Mouse (Mus musculus) CD4-positive, CD25-positive, alpha-beta regulatory T cell, adult 4 months (primary cell): ENCODE data around the gene Tmem202. TPM values are rescaled to one million over a fixed set of nuclear protein-coding genes. Genes with fewer than 3 reads are reported as not detected.

Source experiments
- polyA plus RNA-seq, 2 experiments: library from polyadenylated mRNA; unstranded; fragments of 100-300 nt; shearing (Covaris generic); gene quantifications; one replicate each; pipeline ENCODE4 v1.2.1; 2017

The Tmem202 gene
- polyA plus RNA-seq, 2 experiments from 2014 or later, result 0.89 to 1.4 TPM

Other genes starting within 250 kb of the Tmem202 start
- gene Adpgk, start 248.3 kb downstream of the Tmem202 start, polyA plus RNA-seq, result 10 to 100 TPM in 1 of 2 experiments, 1 to 10 TPM in 1; 8.0 to 13.8 TPM
- 10 to 100 TPM; 15.7 to 18.1 TPM for gene Bbs4, start 186.3 kb downstream of the Tmem202 start, polyA plus RNA-seq
- gene Arih1, start 53.2 kb downstream of the Tmem202 start, polyA plus RNA-seq, result 10 to 100 TPM; 29.6 to 30.0 TPM
- 10 to 100 TPM; 37.1 to 56.0 TPM for gene Hexa, start 307 bp downstream of the Tmem202 start, polyA plus RNA-seq
- gene Celf6, start 38.1 kb upstream of the Tmem202 start, polyA plus RNA-seq, result not detected
- gene Parp6, start 77.4 kb upstream of the Tmem202 start, polyA plus RNA-seq, result 10 to 100 TPM; 35.0 to 53.6 TPM
- gene Pkm, start 116.5 kb upstream of the Tmem202 start, polyA plus RNA-seq, result 1,000 to 10,000 TPM in 1 of 2 experiments, 100 to 1,000 TPM in 1; 810 to 1,266 TPM
- not detected for gene Gramd2, start 140.3 kb upstream of the Tmem202 start, polyA plus RNA-seq
- gene Senp8, start 210.9 kb upstream of the Tmem202 start, polyA plus RNA-seq, result 1 to 10 TPM; 6.4 to 7.2 TPM
- gene Myo9a, start 211.0 kb upstream of the Tmem202 start, polyA plus RNA-seq, result 10 to 100 TPM; 42.0 to 61.6 TPM